Mouse (Mus musculus) splenic B cell, adult 2 months (primary cell): ENCODE results near the gene Adamts8.

Experiments used
- DNase-seq: peaks from one replicate; pipeline ENCODE4 v3.0.0-alpha.2; 2011; ENCODE audit warnings: low read depth, low spot score
- H3K27me3 ChIP-seq: 2 replicates; pipeline ENCODE4 v1.6.1; 2012; ENCODE audit warnings: mild to moderate bottlenecking, low read length, moderate library complexity, mixed read lengths; ENCODE audit not compliant: control insufficient read depth, poor library complexity, insufficient read depth, severe bottlenecking
- H3K36me3 ChIP-seq: 2 replicates; pipeline ENCODE4 v1.6.1; 2012; ENCODE audit warnings: mild to moderate bottlenecking, low read length, moderate library complexity, mixed read lengths; ENCODE audit not compliant: control insufficient read depth, poor library complexity, insufficient read depth, severe bottlenecking

The Adamts8 gene

GRCm38 (mm10) chr9:30942512-30943313 is at the start of gene Adamts8:
Gene Adamts8, plus strand, starts transcription at chr9:30942562.
- no peaks in the 10 kb centered on the region for H3K27me3 ChIP-seq
- no peaks in the 10 kb centered on the region for H3K36me3 ChIP-seq
- DNase-seq: no peak

- no peak for DNase-seq
- no peaks in the 10 kb centered on the region for H3K27me3 ChIP-seq
- no peaks in the 10 kb centered on the region for H3K36me3 ChIP-seq
Observed at GRCm38 (mm10) chr9:30895618-30896017, 46.7 kb upstream of the Adamts8 start.

GRCm38 (mm10) chr9:30896752-30897151 is 45.6 kb upstream of the Adamts8 start:
- DNase-seq: no peak
- no peaks in the 10 kb centered on the region for H3K36me3 ChIP-seq
- no peaks in the 10 kb centered on the region for H3K27me3 ChIP-seq

GRCm38 (mm10) chr9:30897169-30897568 is 45.2 kb upstream of the Adamts8 start:
- no peak for DNase-seq
- no peaks in the 10 kb centered on the region for H3K27me3 ChIP-seq
- no peaks in the 10 kb centered on the region for H3K36me3 ChIP-seq

GRCm38 (mm10) chr9:30902152-30902551 is 40.2 kb upstream of the Adamts8 start:
- DNase-seq: no peak
- no peaks in the 10 kb centered on the region for H3K36me3 ChIP-seq
- no peaks in the 10 kb centered on the region for H3K27me3 ChIP-seq

- no peak for DNase-seq
- no peaks in the 10 kb centered on the region for H3K36me3 ChIP-seq
- H3K27me3 ChIP-seq: no peaks in the 10 kb centered on the region
Observed at GRCm38 (mm10) chr9:30902641-30903040, 39.7 kb upstream of the Adamts8 start.

GRCm38 (mm10) chr9:30903266-30903665 is 39.1 kb upstream of the Adamts8 start:
- Histone ChIP-seq H3K36me3 (no peaks in the 10 kb centered on the region), H3K27me3 (no peaks in the 10 kb centered on the region)
- DNase-seq: no peak

GRCm38 (mm10) chr9:30905861-30906260 is 36.5 kb upstream of the Adamts8 start:
- no peak for DNase-seq

GRCm38 (mm10) chr9:30906426-30906825 is 35.9 kb upstream of the Adamts8 start:
- H3K36me3 ChIP-seq: no peaks in the 10 kb centered on the region
- no peak for DNase-seq
- no peaks in the 10 kb centered on the region for H3K27me3 ChIP-seq

More at GRCm38 (mm10) chr9:30905861-30906260, 36.5 kb upstream of the Adamts8 start:
- no peaks in the 10 kb centered on the region for H3K27me3 ChIP-seq
- no peaks in the 10 kb centered on the region for H3K36me3 ChIP-seq

GRCm38 (mm10) chr9:30907677-30908295 is 34.6 kb upstream of the Adamts8 start:
- Histone ChIP-seq H3K36me3 (no peaks in the 10 kb centered on the region), H3K27me3 (no peaks in the 10 kb centered on the region)
- no peak for DNase-seq

- no peaks in the 10 kb centered on the region for H3K36me3 ChIP-seq
- no peak for DNase-seq
- no peaks in the 10 kb centered on the region for H3K27me3 ChIP-seq
Observed at GRCm38 (mm10) chr9:30908296-30908690, 34.1 kb upstream of the Adamts8 start.

- H3K27me3 ChIP-seq: no peaks in the 10 kb centered on the region
- H3K36me3 ChIP-seq: no peaks in the 10 kb centered on the region
- no peak for DNase-seq
Observed at GRCm38 (mm10) chr9:30908973-30909372, 33.4 kb upstream of the Adamts8 start.

- no peak for DNase-seq
- Histone ChIP-seq H3K36me3 (no peaks in the 10 kb centered on the region), H3K27me3 (no peaks in the 10 kb centered on the region)
Observed at GRCm38 (mm10) chr9:30910491-30910890, 31.9 kb upstream of the Adamts8 start.

GRCm38 (mm10) chr9:30912161-30912560 is 30.2 kb upstream of the Adamts8 start:
- no peak for DNase-seq
- Histone ChIP-seq H3K36me3 (no peaks in the 10 kb centered on the region), H3K27me3 (no peaks in the 10 kb centered on the region)

GRCm38 (mm10) chr9:30913429-30913828 is 28.9 kb upstream of the Adamts8 start:
- no peaks in the 10 kb centered on the region for H3K27me3 ChIP-seq
- DNase-seq: no peak
- H3K36me3 ChIP-seq: no peaks in the 10 kb centered on the region
